Mouse (Mus musculus): Measurements from ENCODE around the gene Slc6a19.

DNA sequence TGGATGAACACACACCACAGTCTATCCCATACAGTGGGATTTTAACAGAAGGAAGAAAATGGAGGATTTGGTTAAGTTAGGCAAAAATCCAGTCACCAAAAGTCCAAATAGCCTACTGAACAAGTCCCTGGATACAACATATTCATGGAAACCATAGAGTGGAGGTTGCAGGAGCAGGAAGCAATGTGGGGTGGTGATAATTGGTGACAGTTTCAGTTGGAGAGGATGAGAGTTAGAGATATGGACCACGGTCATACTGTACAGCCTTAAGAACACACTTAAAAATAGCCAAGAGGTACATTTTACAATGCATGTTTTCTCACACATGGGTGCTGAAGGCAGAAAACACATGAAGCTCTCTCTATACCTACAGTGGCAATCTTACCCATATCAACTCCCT, 9.7 kb downstream of the Slc6a19 start:
- TF ChIP-seq CTCF (IDR thresholded peaks at IDR 0.05; ENCODE audit: low read depth) (no peak), EP300 (IDR thresholded peaks at IDR 0.05; ENCODE audit: low read depth) (no peak)

Data from liver, embryonic 14.5 days (tissue).